Mouse (Mus musculus) liver, adult 2 months (tissue): ENCODE measurements around the gene Exosc1. TPM values are rescaled to one million over a fixed set of nuclear protein-coding genes. Genes with fewer than 3 reads are reported as not detected.

Experiments
- DNase-seq: peaks from one replicate; pipeline ENCODE4 v3.0.0-alpha.2; 2011; ENCODE audit warnings: low read depth, low spot score; ENCODE audit errors: extremely low read depth
- H3K27ac ChIP-seq: fragments of 200-500 bp; replicated peaks from 2 replicates; pipeline ENCODE4 v1.5.1; 2012; ENCODE audit warnings: low read depth, mild to moderate bottlenecking, control low read depth, inconsistent platforms, low read length; ENCODE audit not compliant: insufficient read depth
- H3K27me3 ChIP-seq: fragments of 200-500 bp; 2 replicates; pipeline ENCODE4 v1.6.1; 2012; ENCODE audit warnings: mild to moderate bottlenecking, moderate library complexity, low read length, inconsistent platforms; ENCODE audit not compliant: control insufficient read depth, insufficient read depth
- H3K36me3 ChIP-seq: fragments of 200-500 bp; 2 replicates; pipeline ENCODE4 v1.6.1; 2012; ENCODE audit warnings: low read length, inconsistent platforms; ENCODE audit not compliant: control insufficient read depth, insufficient read depth
- H3K4me1 ChIP-seq: fragments of 200-500 bp; 2 replicates; pipeline ENCODE4 v1.6.1; 2011; ENCODE audit warnings: low read length; ENCODE audit not compliant: control insufficient read depth, insufficient read depth
- H3K4me3 ChIP-seq: fragments of 200-500 bp; 2 replicates; pipeline ENCODE4 v1.5.1; 2011; ENCODE audit warnings: low read depth, mild to moderate bottlenecking, control low read depth, low read length, moderate library complexity; ENCODE audit not compliant: insufficient read depth
- H3K79me2 ChIP-seq: fragments of 200-500 bp; 2 replicates; pipeline ENCODE4 v1.6.1; 2012; ENCODE audit warnings: inconsistent platforms, mild to moderate bottlenecking, low read length, moderate library complexity; ENCODE audit not compliant: control insufficient read depth, insufficient read depth
- H3K9ac ChIP-seq: fragments of 200-500 bp; 2 replicates; pipeline ENCODE4 v1.6.1; 2012; ENCODE audit warnings: low read depth, mild to moderate bottlenecking, control low read depth, inconsistent platforms, low read length
- CTCF ChIP-seq: fragments of 200-500 bp; IDR thresholded peaks from 2 replicates; pipeline ENCODE4 v1.5.1; 2011; ENCODE audit warnings: low read depth, low read length, control low read depth
- POLR2A ChIP-seq: fragments of 200-500 bp; IDR thresholded peaks from 2 replicates; pipeline ENCODE4 v1.6.1; 2011; ENCODE audit warnings: low read length, control low read depth; ENCODE audit not compliant: insufficient read depth; ENCODE audit errors: extremely low read depth
- WGBS: fragments of 180-500 bp; shearing (Covaris S2); methylation state at CpG from one replicate; pipeline ENCODE4 v1.1.7; 2018; 5-methylcytosine and 5-hydroxymethylcytosine counted together
- polyA plus RNA-seq: library from polyadenylated mRNA; depleted of rRNA; stranded (reverse); fragments of >200 nt; gene quantifications from 2 replicates; pipeline ENCODE4 v1.2.3, GENCODE M21; 2012
- total RNA-seq: library from RNA; depleted of rRNA; stranded (reverse); fragments of >200 nt; gene quantifications from 2 replicates; pipeline ENCODE4 v1.2.3, GENCODE M21; 2014

Exosc1 gene
- total and polyA plus RNA-seq, 2 experiments = 6.5 to 8.2 TPM

- DNase-seq = peak; percentile 81
- no peaks in the 10 kb centered on the region for H3K36me3 ChIP-seq
- peak overlapping the region; percentile 86 for H3K27ac ChIP-seq
- peaks cover 30% of the 10 kb centered on the region for H3K79me2 ChIP-seq
- peak overlapping the region; percentile 84 for H3K9ac ChIP-seq
- under 1% methylated on average over 16 of the region's 16 CpGs for WGBS
- no peaks in the 10 kb centered on the region for H3K27me3 ChIP-seq
- peak overlapping the region; percentile 81 for H3K4me3 ChIP-seq
- TF ChIP-seq POLR2A (no peak), CTCF (no peak)
- peaks cover 5% of the 10 kb centered on the region for H3K4me1 ChIP-seq
Observed at GRCm38 (mm10) chr19:41980422-41980818, 47.2 kb upstream of the Exosc1 start.

GRCm38 (mm10) chr19:41973891-41974794 is 40.9 kb upstream of the Exosc1 start:
- Histone ChIP-seq H3K4me1 (peaks cover 3% of the 10 kb centered on the region; the same call in 1 of the 2 replicates), H3K36me3 (peaks cover 3% of the 10 kb centered on the region; the same call in 1 of the 2 replicates), H3K4me3 (no peak overlapping the region), H3K27me3 (no peaks in the 10 kb centered on the region), H3K27ac (peak overlapping the region; percentile 44; the same call in 1 of the 2 replicates), H3K79me2 (peaks cover 33% of the 10 kb centered on the region), H3K9ac (no peak overlapping the region)
- no peak for DNase-seq
- WGBS = 79% methylated on average over 13 of the region's 13 CpGs
- no peak for TF ChIP-seq POLR2A
- no peak for TF ChIP-seq CTCF

GRCm38 (mm10) chr19:41969618-41970017 is 36.4 kb upstream of the Exosc1 start:
- no peaks in the 10 kb centered on the region for H3K4me1 ChIP-seq
- H3K9ac ChIP-seq = no peak overlapping the region
- no peak overlapping the region for H3K4me3 ChIP-seq
- peaks cover 13% of the 10 kb centered on the region for H3K79me2 ChIP-seq
- DNase-seq = no peak
- no peak overlapping the region for H3K27ac ChIP-seq
- no peaks in the 10 kb centered on the region for H3K27me3 ChIP-seq
- peaks cover 29% of the 10 kb centered on the region for H3K36me3 ChIP-seq
- WGBS = 85% methylated on average over 7 of the region's 7 CpGs
- TF ChIP-seq CTCF (no peak), POLR2A (no peak)

- DNase-seq = no peak
- Histone ChIP-seq H3K9ac (no peak overlapping the region), H3K4me1 (no peaks in the 10 kb centered on the region), H3K27me3 (no peaks in the 10 kb centered on the region), H3K36me3 (peaks cover 77% of the 10 kb centered on the region), H3K79me2 (no peaks in the 10 kb centered on the region), H3K27ac (no peak overlapping the region), H3K4me3 (no peak overlapping the region)
- TF ChIP-seq POLR2A = no peak
- no peak for TF ChIP-seq CTCF
- 91% methylated on average over 3 of the region's 3 CpGs for WGBS
Observed at GRCm38 (mm10) chr19:41953574-41953973, 20.4 kb upstream of the Exosc1 start.

- WGBS = 76% methylated on average over 4 of the region's 4 CpGs
- Histone ChIP-seq H3K27ac (no peak overlapping the region), H3K36me3 (peaks cover 73% of the 10 kb centered on the region), H3K79me2 (no peaks in the 10 kb centered on the region), H3K27me3 (no peaks in the 10 kb centered on the region), H3K4me1 (no peaks in the 10 kb centered on the region), H3K9ac (no peak overlapping the region), H3K4me3 (no peak overlapping the region)
- no peak for DNase-seq
- TF ChIP-seq POLR2A = no peak
- peak; percentile 16 for TF ChIP-seq CTCF
Observed at GRCm38 (mm10) chr19:41952287-41952686, 19.1 kb upstream of the Exosc1 start.

- Histone ChIP-seq H3K4me3 (no peak overlapping the region), H3K4me1 (no peaks in the 10 kb centered on the region), H3K27me3 (no peaks in the 10 kb centered on the region), H3K36me3 (peaks cover 72% of the 10 kb centered on the region), H3K79me2 (no peaks in the 10 kb centered on the region), H3K27ac (no peak overlapping the region), H3K9ac (no peak overlapping the region)
- peak; percentile 37 for DNase-seq
- 64% methylated on average over 7 of the region's 7 CpGs for WGBS
- TF ChIP-seq CTCF (no peak), POLR2A (no peak)
Observed at GRCm38 (mm10) chr19:41943841-41944240, 10.6 kb upstream of the Exosc1 start.
